Mouse (Mus musculus) liver, adult 2 months (tissue): ENCODE results near the gene Ankrd49.

Source experiments
- CTCF ChIP-seq: fragments of 200-500 bp; IDR thresholded peaks from 2 replicates; pipeline ENCODE4 v1.5.1; 2011; ENCODE audit warnings: low read depth, low read length, control low read depth
- POLR2A ChIP-seq: fragments of 200-500 bp; IDR thresholded peaks from 2 replicates; pipeline ENCODE4 v1.6.1; 2011; ENCODE audit warnings: low read length, control low read depth; ENCODE audit not compliant: insufficient read depth; ENCODE audit errors: extremely low read depth

DNA sequence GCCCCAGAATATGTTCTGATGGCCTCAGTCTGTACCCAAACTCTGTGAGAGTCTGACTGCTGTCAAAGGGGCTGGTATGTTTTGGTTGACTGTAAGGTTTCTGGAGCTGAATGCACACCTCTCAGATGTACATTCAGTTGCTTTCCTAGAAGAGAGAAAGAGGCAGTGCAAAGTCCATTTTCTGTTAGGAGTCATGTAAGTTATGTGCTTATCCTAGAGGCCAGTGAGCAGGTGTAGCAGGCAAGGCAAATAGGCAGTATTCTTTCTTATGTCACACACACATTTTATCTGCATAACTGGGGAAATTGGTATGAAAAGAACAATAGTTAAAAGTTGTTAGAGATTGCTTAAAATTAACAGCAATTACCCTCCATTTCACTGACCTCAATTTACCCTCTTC is 30.7 kb downstream of the Ankrd49 start:
- TF ChIP-seq POLR2A (no peak), CTCF (no peak)
